Mouse (Mus musculus) MEL (cell line): ENCODE results near the gene Clrn2.

Experiments
- CTCF ChIP-seq, 3 experiments: IDR thresholded peaks in 2 of 3; conservative IDR thresholded peaks in 1 of 3; 2 replicates each; pipeline ENCODE4 v1.5.1; 2011 to 2012; ENCODE audit warnings: low read length in 3 of 3, low read depth in 2 of 3, mild to moderate bottlenecking in 2 of 3, improper control_type of control experiment in 1 of 3, inconsistent platforms in 1 of 3, mixed read lengths in 1 of 3, moderate library complexity in 1 of 3; ENCODE audit not compliant: control insufficient read depth in 1 of 3, insufficient read depth in 1 of 3, poor library complexity in 1 of 3, severe bottlenecking in 1 of 3
- ETS1 ChIP-seq: IDR thresholded peaks from 2 replicates; pipeline ENCODE4 v1.6.1; 2012; ENCODE audit warnings: low read depth, mild to moderate bottlenecking, inconsistent platforms, low read length, improper control_type of control experiment, moderate library complexity
- GATA1 ChIP-seq: IDR thresholded peaks from 2 replicates; pipeline ENCODE4 v1.6.1; 2011; ENCODE audit warnings: low read depth, low read length, improper control_type of control experiment
- POLR2A ChIP-seq, 2 experiments: IDR thresholded peaks; 2 replicates each; pipeline ENCODE4 v1.6.1; 2011 to 2012; ENCODE audit warnings: low read length in 2 of 2, mild to moderate bottlenecking in 2 of 2, control low read depth in 1 of 2, improper control_type of control experiment in 1 of 2, low read depth in 1 of 2, moderate library complexity in 1 of 2; ENCODE audit not compliant: control insufficient read depth in 1 of 2, insufficient read depth in 1 of 2, poor library complexity in 1 of 2
- POLR2AphosphoS2 ChIP-seq: IDR thresholded peaks from 2 replicates; pipeline ENCODE4 v1.6.1; 2011; ENCODE audit warnings: low read length, improper control_type of control experiment
- POLR2AphosphoS5 ChIP-seq: IDR thresholded peaks from 2 replicates; pipeline ENCODE4 v1.6.1; 2012; ENCODE audit warnings: low read depth, borderline replicate concordance, mild to moderate bottlenecking, inconsistent platforms, low read length, moderate library complexity, mixed read lengths
- SIN3A ChIP-seq: IDR thresholded peaks from 2 replicates; pipeline ENCODE4 v1.6.1; 2012; ENCODE audit warnings: low read length, improper control_type of control experiment, inconsistent platforms
- TAL1 ChIP-seq: IDR thresholded peaks from 2 replicates; pipeline ENCODE4 v1.6.1; 2012; ENCODE audit warnings: mild to moderate bottlenecking, inconsistent platforms, low read length, moderate library complexity, mixed read lengths
- TBP ChIP-seq: IDR thresholded peaks from 2 replicates; pipeline ENCODE4 v1.8.0; 2011; ENCODE audit warnings: low read depth, low read length, improper control_type of control experiment
- UBTF ChIP-seq: IDR thresholded peaks from 2 replicates; pipeline ENCODE4 v1.6.1; 2012; ENCODE audit warnings: low read depth, mild to moderate bottlenecking, inconsistent platforms, low read length, improper control_type of control experiment, moderate library complexity, borderline replicate concordance; ENCODE audit not compliant: insufficient read depth
- ZC3H11A ChIP-seq: IDR thresholded peaks from 2 replicates; pipeline ENCODE4 v1.6.1; 2012; ENCODE audit warnings: low read depth, mild to moderate bottlenecking, inconsistent platforms, low read length, improper control_type of control experiment

GRCm38 (mm10) chr5:45481125-45481524 is 27.6 kb downstream of the Clrn2 start:
- TF ChIP-seq POLR2AphosphoS2 = no peak
- no peak for TF ChIP-seq TBP
- TF ChIP-seq POLR2A (IDR thresholded peaks at IDR 0.05; ENCODE audit: control insufficient read depth in 1 of 2, insufficient read depth in 1 of 2, low read depth in 1 of 2, low read length in 2 of 2, poor library complexity in 1 of 2) = no peak
- TF ChIP-seq UBTF = no peak
- TF ChIP-seq SIN3A = no peak
- no peak for TF ChIP-seq ZC3H11A
- TF ChIP-seq CTCF (IDR thresholded peaks at IDR 0.05 in 2 of 3, conservative IDR thresholded peaks at IDR 0.05 in 1 of 3; ENCODE audit: control insufficient read depth in 1 of 3, insufficient read depth in 1 of 3, low read depth in 2 of 3, low read length in 3 of 3, poor library complexity in 1 of 3, severe bottlenecking in 1 of 3) = no peak
- no peak for TF ChIP-seq TAL1
- TF ChIP-seq GATA1 = no peak
- TF ChIP-seq ETS1 = no peak
- no peak for TF ChIP-seq POLR2AphosphoS5
